Mouse (Mus musculus): ENCODE measurements around the gene Cmc1. TPM values are rescaled to one million over a fixed set of nuclear protein-coding genes. Genes with fewer than 3 reads are reported as not detected.

The Cmc1 gene
- polyA plus RNA-seq, 1 experiment from 2014 or later: 34.2 TPM

Other genes with a start within 250 kb of the Cmc1 start
- gene Azi2, start 109.7 kb downstream of the Cmc1 start, polyA plus RNA-seq (2015; fragmentation: Nextera tagmentation; extraction: Ambion mirVana): 80.4 and 84.4 TPM in 2 replicates